Mouse (Mus musculus) midbrain, embryonic 14.5 days (tissue): ENCODE measurements around the gene Abhd11. TPM values are rescaled to one million over a fixed set of nuclear protein-coding genes. Genes with fewer than 3 reads are reported as not detected.

Experiments used
- ATAC-seq: fragments of 200-750 bp; cut with Nextera tagmentation; 2 replicates; pipeline ENCODE4 v1.8.0; 2017; ENCODE audit warnings: moderate number of reproducible peaks, moderate library complexity; ENCODE audit not compliant: low FRiP score, low TSS enrichment
- DNase-seq: peaks from one replicate; pipeline ENCODE4 v3.0.0-alpha.2; 2015
- H3K27ac ChIP-seq: fragments of 300-500 bp; sonication (generic); replicated peaks from 2 replicates; pipeline ENCODE4 v1.5.1; 2014; ENCODE audit warnings: mild to moderate bottlenecking, low read depth, low read length, moderate library complexity
- H3K27me3 ChIP-seq: fragments of 300-500 bp; sonication (generic); 2 replicates; pipeline ENCODE4 v1.6.1; 2014; ENCODE audit warnings: low read length, control low read depth, mixed read lengths; ENCODE audit not compliant: control insufficient read depth, insufficient read depth
- H3K36me3 ChIP-seq: fragments of 300-500 bp; sonication (generic); 2 replicates; pipeline ENCODE4 v1.6.1; 2014; ENCODE audit warnings: low read length, control low read depth; ENCODE audit not compliant: control insufficient read depth, insufficient read depth
- H3K4me1 ChIP-seq: fragments of 300-500 bp; sonication (generic); 2 replicates; pipeline ENCODE4 v1.6.1; 2014; ENCODE audit warnings: mild to moderate bottlenecking, antibody characterized with exemption, low read length, control low read depth; ENCODE audit not compliant: control insufficient read depth, insufficient read depth
- H3K4me2 ChIP-seq: fragments of 300-500 bp; sonication (generic); 2 replicates; pipeline ENCODE4 v1.6.1; 2014; ENCODE audit warnings: mild to moderate bottlenecking, low read length, moderate library complexity
- H3K4me3 ChIP-seq: fragments of 300-500 bp; sonication (generic); replicated peaks from 2 replicates; pipeline ENCODE4 v1.5.1; 2014; ENCODE audit warnings: low read depth, low read length
- H3K9ac ChIP-seq: fragments of 300-500 bp; sonication (generic); replicated peaks from 2 replicates; pipeline ENCODE4 v1.6.1; 2014; ENCODE audit warnings: mild to moderate bottlenecking, low read length, moderate library complexity
- H3K9me3 ChIP-seq: fragments of 300-500 bp; sonication (generic); 2 replicates; pipeline ENCODE4 v1.6.1; 2016; ENCODE audit warnings: low read length, control low read depth, mixed read lengths; ENCODE audit not compliant: control insufficient read depth
- WGBS: fragments of 180-500 bp; shearing (Covaris S2); extraction: QIAGEN DNeasy Blood & Tissue Kit; methylation state at CpG from one replicate; pipeline ENCODE4 v1.1.7; 2014; 5-methylcytosine and 5-hydroxymethylcytosine counted together
- polyA plus RNA-seq: library from polyadenylated mRNA; unstranded; fragments of >200 nt; fragmentation: Nextera tagmentation; extraction: Ambion mirVana; gene quantifications from 2 replicates; pipeline ENCODE4 v1.2.1, GENCODE M21; 2014

Gene Abhd11
- polyA plus RNA-seq, 1 experiment from 2014 or later, result 58.0 TPM

GRCm38 (mm10) chr5:135029007-135029854, 20.3 kb downstream of the Abhd11 start:
- 59% methylated on average over 18 of the region's 18 CpGs for WGBS

GRCm38 (mm10) chr5:135032581-135032980, 23.6 kb downstream of the Abhd11 start:
- H3K4me3 ChIP-seq, result no peak overlapping the region
- 96% methylated on average over 5 of the region's 5 CpGs for WGBS
- H3K9me3 ChIP-seq, result 0 out of 2 replicates have a peak, but pooled peaks cover 2% of the 10 kb centered on the region
- H3K4me1 ChIP-seq, result no peaks in the 10 kb centered on the region
- DNase-seq, result no peak
- H3K4me2 ChIP-seq, result no peak overlapping the region
- H3K27ac ChIP-seq, result no peak overlapping the region
- ATAC-seq, result no peak
- no peak overlapping the region for H3K9ac ChIP-seq
- H3K27me3 ChIP-seq, result no peaks in the 10 kb centered on the region
- H3K36me3 ChIP-seq, result peaks cover 7% of the 10 kb centered on the region; the same call in 1 of the 2 replicates

More at GRCm38 (mm10) chr5:135029007-135029854, 20.3 kb downstream of the Abhd11 start:
- no peaks in the 10 kb centered on the region for H3K36me3 ChIP-seq
- no peak for DNase-seq
- no peak overlapping the region for H3K4me3 ChIP-seq
- H3K4me1 ChIP-seq, result peaks cover 8% of the 10 kb centered on the region
- no peak overlapping the region for H3K27ac ChIP-seq
- H3K9me3 ChIP-seq, result no peaks in the 10 kb centered on the region
- no peak overlapping the region for H3K9ac ChIP-seq
- ATAC-seq, result no peak
- H3K27me3 ChIP-seq, result no peaks in the 10 kb centered on the region
- no peak overlapping the region for H3K4me2 ChIP-seq

GRCm38 (mm10) chr5:135034593-135034992, 25.6 kb downstream of the Abhd11 start:
- no peaks in the 10 kb centered on the region for H3K27me3 ChIP-seq
- H3K4me3 ChIP-seq, result no peak overlapping the region
- 0 out of 2 replicates have a peak, but pooled peaks cover 2% of the 10 kb centered on the region for H3K9me3 ChIP-seq
- no peak overlapping the region for H3K4me2 ChIP-seq
- no peak overlapping the region for H3K9ac ChIP-seq
- H3K4me1 ChIP-seq, result no peaks in the 10 kb centered on the region
- DNase-seq, result no peak
- ATAC-seq, result no peak
- H3K36me3 ChIP-seq, result peaks cover 11% of the 10 kb centered on the region; the same call in 1 of the 2 replicates
- WGBS, result 97% methylated on average over 2 of the region's 2 CpGs
- H3K27ac ChIP-seq, result no peak overlapping the region

GRCm38 (mm10) chr5:135035608-135036359, 26.8 kb downstream of the Abhd11 start:
- H3K4me1 ChIP-seq, result no peaks in the 10 kb centered on the region
- H3K4me2 ChIP-seq, result no peak overlapping the region
- no peak for DNase-seq
- ATAC-seq, result no peak
- 0 out of 2 replicates have a peak, but pooled peaks cover 2% of the 10 kb centered on the region for H3K9me3 ChIP-seq
- no peak overlapping the region for H3K9ac ChIP-seq
- H3K27ac ChIP-seq, result no peak overlapping the region
- H3K27me3 ChIP-seq, result no peaks in the 10 kb centered on the region
- WGBS, result 62% methylated on average over 18 of the region's 18 CpGs
- no peak overlapping the region for H3K4me3 ChIP-seq
- H3K36me3 ChIP-seq, result peaks cover 11% of the 10 kb centered on the region; the same call in 1 of the 2 replicates

GRCm38 (mm10) chr5:135037946-135038345, 29.0 kb downstream of the Abhd11 start:
- H3K9ac ChIP-seq, result no peak overlapping the region
- no peaks in the 10 kb centered on the region for H3K4me1 ChIP-seq
- peaks cover 13% of the 10 kb centered on the region; the same call in 1 of the 2 replicates for H3K36me3 ChIP-seq
- H3K27me3 ChIP-seq, result no peaks in the 10 kb centered on the region
- H3K9me3 ChIP-seq, result 0 out of 2 replicates have a peak, but pooled peaks cover 2% of the 10 kb centered on the region
- ATAC-seq (no peak), DNase-seq (no peak)
- no peak overlapping the region for H3K4me3 ChIP-seq
- WGBS, result 90% methylated on average over 3 of the region's 3 CpGs
- H3K27ac ChIP-seq, result no peak overlapping the region
- H3K4me2 ChIP-seq, result no peak overlapping the region

- Histone ChIP-seq H3K27ac (no peak overlapping the region), H3K27me3 (no peaks in the 10 kb centered on the region), H3K4me2 (no peak overlapping the region), H3K4me1 (no peaks in the 10 kb centered on the region), H3K9me3 (0 out of 2 replicates have a peak, but pooled peaks cover 2% of the 10 kb centered on the region), H3K9ac (no peak overlapping the region), H3K4me3 (no peak overlapping the region), H3K36me3 (peaks cover 13% of the 10 kb centered on the region; the same call in 1 of the 2 replicates)
- ATAC-seq (no peak), DNase-seq (no peak)
- WGBS, result 85% methylated on average over 9 of the region's 9 CpGs
These were observed 30.6 kb downstream of the Abhd11 start for GRCm38 (mm10) chr5:135039541-135039940.

GRCm38 (mm10) chr5:135040059-135040458, 31.1 kb downstream of the Abhd11 start:
- Histone ChIP-seq H3K27me3 (no peaks in the 10 kb centered on the region), H3K27ac (no peak overlapping the region), H3K4me1 (no peaks in the 10 kb centered on the region), H3K4me3 (no peak overlapping the region), H3K9me3 (no peaks in the 10 kb centered on the region), H3K36me3 (peaks cover 13% of the 10 kb centered on the region; the same call in 1 of the 2 replicates), H3K9ac (no peak overlapping the region), H3K4me2 (no peak overlapping the region)
- DNase-seq (no peak), ATAC-seq (no peak)
- WGBS, result 49% methylated on average over 6 of the region's 6 CpGs

GRCm38 (mm10) chr5:135040777-135041176, 31.8 kb downstream of the Abhd11 start:
- 89% methylated on average over 11 of the region's 11 CpGs for WGBS
- DNase-seq, result no peak

More at GRCm38 (mm10) chr5:135040777-135041176, 31.8 kb downstream of the Abhd11 start:
- Histone ChIP-seq H3K9me3 (no peaks in the 10 kb centered on the region), H3K4me1 (no peaks in the 10 kb centered on the region), H3K4me3 (no peak overlapping the region), H3K9ac (no peak overlapping the region), H3K36me3 (peaks cover 17% of the 10 kb centered on the region), H3K4me2 (no peak overlapping the region), H3K27ac (no peak overlapping the region), H3K27me3 (no peaks in the 10 kb centered on the region)
- no peak for ATAC-seq
